Mouse (Mus musculus) liver, embryonic 16.5 days (tissue): ENCODE data around the gene Mrm1. TPM values are rescaled to one million over a fixed set of nuclear protein-coding genes. Genes with fewer than 3 reads are reported as not detected.
"Not testable (repeated sequence)": the region's sequence is repeated elsewhere in the genome, so short reads cannot be mapped to it uniquely, and the experiment has no call there.

ENCODE experiments used
- ATAC-seq: fragments of 200-750 bp; cut with Nextera tagmentation; 2 replicates; pipeline ENCODE4 v1.8.0; 2017; ENCODE audit warnings: low read depth, mild to moderate bottlenecking, moderate number of reproducible peaks, moderate library complexity
- H3K27ac ChIP-seq: fragments of 300-500 bp; sonication (generic); 2 replicates; pipeline ENCODE4 v1.5.1; 2014; ENCODE audit warnings: mild to moderate bottlenecking, low read length
- H3K27me3 ChIP-seq: fragments of 300-500 bp; sonication (generic); 2 replicates; pipeline ENCODE4 v1.6.1; 2014; ENCODE audit warnings: low read depth, low read length, mixed read lengths; ENCODE audit not compliant: control insufficient read depth, insufficient read depth
- H3K36me3 ChIP-seq: fragments of 300-500 bp; sonication (generic); 2 replicates; pipeline ENCODE4 v1.6.1; 2014; ENCODE audit warnings: mild to moderate bottlenecking; ENCODE audit not compliant: control insufficient read depth, insufficient read depth
- H3K4me1 ChIP-seq: fragments of 300-500 bp; sonication (generic); 2 replicates; pipeline ENCODE4 v1.6.1; 2014; ENCODE audit warnings: low read depth, low read length, mixed read lengths; ENCODE audit not compliant: control insufficient read depth
- H3K4me2 ChIP-seq: fragments of 300-500 bp; sonication (generic); 2 replicates; pipeline ENCODE4 v1.6.1; 2014; ENCODE audit warnings: low read depth, low read length, mixed read lengths
- H3K4me3 ChIP-seq: fragments of 300-500 bp; sonication (generic); 2 replicates; pipeline ENCODE4 v1.5.1; 2014; ENCODE audit warnings: low read depth, mild to moderate bottlenecking, low read length
- H3K9ac ChIP-seq: fragments of 300-500 bp; sonication (generic); 2 replicates; pipeline ENCODE4 v1.6.1; 2014; ENCODE audit warnings: low read depth, low read length
- H3K9me3 ChIP-seq: fragments of 300-500 bp; sonication (generic); replicated peaks from 2 replicates; pipeline ENCODE4 v1.6.1; 2016; ENCODE audit warnings: low read length; ENCODE audit not compliant: control insufficient read depth
- WGBS: fragments of 180-500 bp; shearing (Covaris S2); extraction: QIAGEN DNeasy Blood & Tissue Kit; methylation state at CpG from one replicate; pipeline ENCODE4 v1.1.7; 2014; ENCODE audit not compliant: insufficient replicate concordance; 5-methylcytosine and 5-hydroxymethylcytosine counted together
- polyA plus RNA-seq: library from polyadenylated mRNA; unstranded; fragments of >200 nt; fragmentation: Nextera tagmentation; extraction: Ambion mirVana; gene quantifications from 2 replicates; pipeline ENCODE4 v1.2.1, GENCODE M21; 2015

Mrm1 gene
- polyA plus RNA-seq, 1 experiment from 2014 or later = 14.5 TPM

GRCm38 (mm10) chr11:84829495-84829894, 10.2 kb upstream of the Mrm1 start:
- not testable (repeated sequence) for H3K9me3 ChIP-seq, H3K27me3 ChIP-seq, ATAC-seq
- Histone ChIP-seq H3K9ac (peak overlapping the region; percentile 95), H3K4me1 (peaks cover 23% of the 10 kb centered on the region), H3K4me3 (peak overlapping the region; percentile 89), H3K36me3 (peaks cover 46% of the 10 kb centered on the region), H3K4me2 (peak overlapping the region; percentile 94), H3K27ac (peak overlapping the region; percentile 96)
- WGBS = 39% methylated on average over 11 of the region's 11 CpGs

DNA sequence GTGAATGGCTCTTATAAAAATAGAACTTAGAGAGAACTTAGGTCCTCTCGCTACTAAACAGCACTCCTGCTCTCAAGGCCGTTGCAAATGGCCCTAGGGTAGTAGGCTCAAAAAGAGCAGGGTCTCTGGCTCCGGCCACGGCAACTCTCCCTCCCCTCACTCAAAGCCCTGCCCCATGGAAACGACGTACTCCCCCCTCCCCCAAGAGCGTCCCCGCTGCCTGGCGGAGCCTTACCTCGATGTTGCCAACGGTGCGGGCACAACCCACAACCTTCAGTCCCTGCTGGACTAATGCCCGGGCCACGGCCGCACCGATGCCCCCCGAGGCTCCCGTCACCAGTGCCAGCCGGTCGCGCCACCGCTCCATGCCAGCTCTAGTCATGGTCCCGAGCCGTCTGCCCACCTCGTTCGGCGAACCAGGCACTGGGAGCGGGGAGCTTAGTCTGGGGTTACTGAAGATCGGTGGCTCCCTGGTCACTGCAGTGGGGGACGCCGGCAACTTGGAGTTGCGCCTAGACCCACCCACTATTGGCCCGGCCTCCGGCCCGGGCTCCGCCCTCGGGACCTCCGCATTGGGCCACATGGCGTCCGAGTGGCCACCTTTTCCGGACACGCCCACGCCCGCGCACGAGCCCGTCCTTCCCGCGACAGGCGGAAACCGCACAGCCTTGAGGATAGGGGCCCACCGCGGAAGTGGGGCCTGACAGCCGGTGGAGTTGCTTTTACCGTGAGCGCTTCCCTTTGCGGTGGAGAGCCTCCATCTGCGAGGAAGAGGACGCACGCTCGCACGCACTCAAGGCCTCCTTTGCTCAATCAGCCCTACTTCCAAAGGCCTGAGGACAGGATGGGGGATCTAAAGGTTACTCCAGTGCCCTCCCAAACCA, 9.4 kb upstream of the Mrm1 start, which contains the start of gene Dhrs11:
Dhrs11 (minus strand) TSS at position 479 of the 884 bp plus-strand sequence.
- H3K27ac ChIP-seq = peak within 1 kb of the TSS; percentile 96
- H3K4me1 ChIP-seq = peaks cover 27% of the 10 kb centered on the region
- peak within 1 kb of the TSS; percentile 95 for H3K9ac ChIP-seq
- H3K9me3 ChIP-seq = no peaks in the 10 kb centered on the region
- H3K27me3 ChIP-seq = no peaks in the 10 kb centered on the region
- H3K36me3 ChIP-seq = peaks cover 41% of the 10 kb centered on the region
- WGBS = under 1% methylated on average over 62 of the region's 62 CpGs
- peak; percentile 93 for ATAC-seq
- H3K4me3 ChIP-seq = peak within 1 kb of the TSS; percentile 89
- H3K4me2 ChIP-seq = peak within 1 kb of the TSS; percentile 94

DNA sequence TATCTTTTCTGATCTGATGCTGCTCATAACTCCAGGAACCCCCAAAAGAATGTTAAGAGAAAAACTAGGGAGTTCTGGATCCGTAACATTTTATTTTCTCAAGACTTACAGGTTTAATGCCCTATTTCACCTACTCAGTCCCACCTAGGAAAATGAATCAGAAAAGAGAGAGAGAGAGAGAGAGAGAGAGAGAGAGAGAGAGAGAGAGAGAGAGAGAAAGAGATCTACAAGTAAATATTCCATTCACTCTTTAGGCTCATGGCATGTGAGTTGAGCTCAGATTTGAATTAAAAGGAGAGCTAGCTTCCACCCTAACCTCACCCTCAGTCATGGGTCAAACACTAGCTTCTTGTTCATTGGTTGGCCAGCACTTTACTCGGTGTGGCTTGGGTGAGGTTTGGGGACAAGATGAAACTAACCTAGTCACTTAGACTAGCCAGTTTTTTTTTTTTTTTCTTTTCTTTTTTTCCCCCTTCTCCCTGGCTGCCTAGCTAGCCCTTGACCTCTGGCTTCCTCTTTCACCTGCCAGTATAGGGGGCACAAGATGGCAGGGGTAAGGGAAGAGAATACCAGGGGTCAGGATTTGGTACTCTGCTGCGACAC, 8.7 kb upstream of the Mrm1 start:
- Histone ChIP-seq H3K27ac (peak overlapping the region; percentile 96), H3K4me1 (peaks cover 29% of the 10 kb centered on the region), H3K4me3 (peak overlapping the region; percentile 89), H3K36me3 (peaks cover 37% of the 10 kb centered on the region), H3K9ac (peak overlapping the region; percentile 95), H3K27me3 (no peaks in the 10 kb centered on the region), H3K9me3 (no peaks in the 10 kb centered on the region), H3K4me2 (peak overlapping the region; percentile 94)
- ATAC-seq = no peak
- 26% methylated on average over 3 of the region's 3 CpGs for WGBS

- Histone ChIP-seq H3K4me3 (peak overlapping the region; percentile 89), H3K9ac (peak overlapping the region; percentile 95), H3K27me3 (no peaks in the 10 kb centered on the region), H3K4me1 (peaks cover 29% of the 10 kb centered on the region), H3K9me3 (no peaks in the 10 kb centered on the region), H3K36me3 (peaks cover 37% of the 10 kb centered on the region), H3K27ac (peak overlapping the region; percentile 96), H3K4me2 (peak overlapping the region; percentile 94)
- no peak for ATAC-seq
Observed at GRCm38 (mm10) chr11:84827492-84827891, 8.2 kb upstream of the Mrm1 start.

- peak overlapping the region; percentile 89 for H3K4me3 ChIP-seq
- H3K27ac ChIP-seq = peak overlapping the region; percentile 96
Observed at GRCm38 (mm10) chr11:84826185-84826584, 6.9 kb upstream of the Mrm1 start.

GRCm38 (mm10) chr11:84825261-84825807, 6.0 kb upstream of the Mrm1 start:
- Histone ChIP-seq H3K9ac (peak overlapping the region; percentile 95), H3K4me1 (peaks cover 46% of the 10 kb centered on the region), H3K27me3 (no peaks in the 10 kb centered on the region), H3K36me3 (peaks cover 37% of the 10 kb centered on the region), H3K27ac (peak overlapping the region; percentile 96), H3K9me3 (no peaks in the 10 kb centered on the region), H3K4me3 (peak overlapping the region; percentile 89), H3K4me2 (peak overlapping the region; percentile 94)
- WGBS = 84% methylated on average over 10 of the region's 10 CpGs
- no peak for ATAC-seq

More at GRCm38 (mm10) chr11:84826185-84826584, 6.9 kb upstream of the Mrm1 start:
- Histone ChIP-seq H3K27me3 (no peaks in the 10 kb centered on the region), H3K36me3 (peaks cover 35% of the 10 kb centered on the region), H3K4me1 (peaks cover 40% of the 10 kb centered on the region), H3K9me3 (no peaks in the 10 kb centered on the region), H3K4me2 (peak overlapping the region; percentile 94), H3K9ac (peak overlapping the region; percentile 95)
- no peak for ATAC-seq
- 75% methylated on average over 3 of the region's 3 CpGs for WGBS

- Histone ChIP-seq H3K27ac (peak overlapping the region; percentile 98), H3K4me3 (peak overlapping the region; percentile 89)
- ATAC-seq = peak; percentile 83
Observed at GRCm38 (mm10) chr11:84823484-84823897, 4.2 kb upstream of the Mrm1 start.

GRCm38 (mm10) chr11:84822487-84822886, 3.2 kb upstream of the Mrm1 start:
- 39% methylated on average over 5 of the region's 5 CpGs for WGBS
- peak; percentile 40 for ATAC-seq
- peak overlapping the region; percentile 98 for H3K27ac ChIP-seq
- H3K9me3 ChIP-seq = no peaks in the 10 kb centered on the region
- peaks cover 46% of the 10 kb centered on the region for H3K36me3 ChIP-seq
- no peaks in the 10 kb centered on the region for H3K27me3 ChIP-seq
- H3K9ac ChIP-seq = peak overlapping the region; percentile 90
- peak overlapping the region; percentile 96 for H3K4me2 ChIP-seq
- peak overlapping the region; percentile 77 for H3K4me3 ChIP-seq
- peaks cover 54% of the 10 kb centered on the region for H3K4me1 ChIP-seq

More at GRCm38 (mm10) chr11:84823484-84823897, 4.2 kb upstream of the Mrm1 start:
- H3K4me2 ChIP-seq = peak overlapping the region; percentile 96
- peaks cover 47% of the 10 kb centered on the region for H3K4me1 ChIP-seq
- H3K9me3 ChIP-seq = no peaks in the 10 kb centered on the region
- H3K9ac ChIP-seq = peak overlapping the region; percentile 95
- no peaks in the 10 kb centered on the region for H3K27me3 ChIP-seq
- H3K36me3 ChIP-seq = peaks cover 39% of the 10 kb centered on the region
- 22% methylated on average over 10 of the region's 10 CpGs for WGBS
